Mouse (Mus musculus): ENCODE measurements around the gene Ahctf1. TPM values are rescaled to one million over a fixed set of nuclear protein-coding genes. Genes with fewer than 3 reads are reported as not detected.

Ahctf1 gene
- total RNA-seq, 2 experiments from 2014 or later = 18.3 to 19.1 TPM

DNA sequence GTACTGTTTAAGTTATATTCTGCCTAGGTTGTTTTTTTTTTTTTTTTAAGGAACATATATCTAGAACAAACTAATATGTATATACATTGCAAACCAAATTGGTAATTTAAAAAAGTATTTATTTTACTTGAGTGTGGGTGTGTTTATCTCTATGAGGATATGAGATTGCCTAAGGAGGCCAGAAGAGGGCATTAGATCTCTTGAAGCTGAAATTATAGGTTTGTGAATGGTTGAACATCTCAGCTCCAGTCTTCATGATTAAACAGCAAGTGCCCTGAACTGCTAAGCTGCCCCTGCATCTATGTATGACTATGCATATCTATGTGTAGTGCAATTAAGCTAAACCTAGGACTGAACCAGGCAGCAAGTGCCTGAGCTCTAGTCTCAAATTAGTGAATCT, 4.7 kb downstream of the Ahctf1 start:
- DNase-seq = no peak
- intact Hi-C loops (cut with DNase I) = no loop called here
- peak; percentile 12; the same call in 1 of the 2 replicates for TF ChIP-seq CTCF (IDR thresholded peaks at IDR 0.05)
- Histone ChIP-seq H3K27ac (no peak overlapping the region), H3K4me3 (no peak overlapping the region)

DNA sequence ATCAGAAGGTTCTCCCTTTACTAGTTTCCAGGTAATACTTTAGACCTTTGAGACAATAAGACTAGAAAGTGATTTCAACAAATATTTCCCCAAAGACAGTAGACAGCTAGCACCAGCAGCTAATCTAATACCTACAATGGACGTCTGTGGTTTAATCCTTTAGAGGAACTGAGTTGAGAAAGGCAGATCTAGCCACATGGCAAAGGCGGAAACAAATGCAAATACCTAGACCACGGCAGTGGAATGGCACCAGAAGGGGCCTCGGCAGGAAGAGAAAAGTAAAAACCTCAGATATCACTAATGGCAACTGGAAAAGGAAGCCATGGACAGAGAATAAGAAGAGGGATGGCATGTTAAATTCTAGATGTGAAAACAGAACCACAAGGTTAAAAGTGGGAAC, 16.2 kb downstream of the Ahctf1 start:
- DNase-seq = no peak
- intact Hi-C loops (cut with DNase I) = loop anchor here (10.0 kb wide), 1 partner anchor 252 kb away; no protein-coding TSS in a partner anchor
- Histone ChIP-seq H3K4me3 (no peak overlapping the region), H3K27ac (no peak overlapping the region)
- no peak for TF ChIP-seq CTCF (IDR thresholded peaks at IDR 0.05)

DNA sequence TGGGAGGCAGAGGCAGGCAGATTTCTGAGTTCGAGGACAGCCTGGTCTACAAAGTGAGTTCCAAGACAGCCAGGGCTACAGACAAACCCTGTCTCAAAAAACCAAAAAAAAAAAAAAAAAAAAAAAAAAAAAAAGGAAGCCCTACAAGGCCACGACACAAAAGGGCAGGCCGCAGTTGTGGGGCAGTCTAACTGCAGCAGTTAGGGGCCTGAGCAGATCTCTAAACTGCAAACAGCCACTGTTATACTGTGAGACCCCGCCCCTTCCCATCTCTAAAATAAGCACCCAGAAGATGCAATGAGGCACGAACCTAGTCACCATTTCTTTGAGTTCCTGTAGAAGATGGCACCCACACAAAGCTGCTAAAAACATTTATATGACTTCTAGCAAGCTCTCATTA, 18.0 kb downstream of the Ahctf1 start:
- H3K27ac ChIP-seq = no peak overlapping the region
- no peak for DNase-seq
- no peak for TF ChIP-seq CTCF (IDR thresholded peaks at IDR 0.05)
- no peak overlapping the region for H3K4me3 ChIP-seq
- intact Hi-C loops (cut with DNase I) = loop anchor here (10.0 kb wide), 1 partner anchor 251 kb away; no protein-coding TSS in a partner anchor

DNA sequence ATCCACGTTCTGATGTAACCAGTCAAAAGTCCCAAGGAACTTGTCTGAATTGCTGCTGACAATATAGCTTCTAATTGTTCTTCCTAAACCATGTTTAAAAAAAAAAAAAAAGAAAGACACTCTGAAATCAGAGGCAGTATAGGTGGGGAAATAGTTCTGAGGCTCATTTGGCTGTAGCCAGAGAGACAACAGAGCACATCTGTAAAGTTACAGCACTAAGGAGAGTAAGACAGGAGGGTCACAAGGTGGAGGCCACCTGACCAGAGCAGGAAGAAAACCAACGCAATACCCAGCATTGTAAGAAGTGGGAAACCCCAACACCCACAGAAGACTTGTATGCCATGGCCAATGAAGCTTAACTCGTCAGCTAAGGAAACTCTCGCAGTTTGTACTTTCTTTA, 19.4 kb downstream of the Ahctf1 start:
- Histone ChIP-seq H3K27ac (no peak overlapping the region), H3K4me3 (no peak overlapping the region)
- no peak for TF ChIP-seq CTCF (IDR thresholded peaks at IDR 0.05)
- intact Hi-C loops (cut with DNase I) = loop anchor here (10.0 kb wide), 1 partner anchor 249 kb away; no protein-coding TSS in a partner anchor
- DNase-seq = no peak

DNA sequence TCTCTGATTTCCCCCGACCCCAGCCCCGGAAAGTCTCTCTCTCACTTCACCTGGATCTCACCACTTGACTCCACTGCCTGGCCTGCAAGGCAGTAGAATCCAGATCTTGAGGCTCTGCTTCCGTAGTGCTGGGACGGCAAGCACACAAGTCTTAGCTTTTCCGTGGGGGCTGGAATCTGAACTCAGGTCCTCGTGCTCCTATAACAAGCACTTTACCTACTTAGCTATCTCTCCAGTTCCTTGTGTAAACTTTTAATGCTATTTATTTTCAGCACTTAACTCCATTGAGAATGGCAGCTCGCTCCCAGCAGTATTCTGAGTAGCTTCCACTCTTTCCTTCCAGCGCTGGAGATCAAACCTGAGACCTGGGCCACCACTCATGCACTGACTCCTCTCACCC, 26.6 kb downstream of the Ahctf1 start:
- no peak for TF ChIP-seq CTCF (IDR thresholded peaks at IDR 0.05)
- Histone ChIP-seq H3K4me3 (no peak overlapping the region), H3K27ac (no peak overlapping the region)
- intact Hi-C loops (cut with DNase I) = no loop called here
- DNase-seq = no peak

DNA sequence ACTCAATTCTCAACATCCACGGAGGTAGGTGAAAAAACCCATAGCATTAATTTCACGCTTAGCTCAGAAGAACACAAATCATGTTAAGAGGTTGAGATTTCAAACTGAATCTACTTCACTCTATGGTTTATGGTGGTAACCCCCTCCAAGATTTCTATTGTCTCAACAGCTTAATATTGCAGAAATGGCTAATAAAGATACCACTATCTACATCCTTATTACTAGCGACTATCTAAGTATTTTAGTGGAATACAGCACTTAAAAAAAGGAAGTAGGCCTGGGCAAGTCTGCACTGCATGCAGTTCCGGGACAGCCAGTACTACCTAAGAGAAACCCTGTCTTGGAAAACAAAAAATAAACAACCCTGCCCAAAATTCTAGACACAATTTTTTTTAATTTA, 42.9 kb downstream of the Ahctf1 start:
- Histone ChIP-seq H3K4me3 (no peak overlapping the region), H3K27ac (no peak overlapping the region)
- no peak for TF ChIP-seq CTCF (IDR thresholded peaks at IDR 0.05)
- intact Hi-C loops (cut with DNase I) = no loop called here
- DNase-seq = no peak

DNA sequence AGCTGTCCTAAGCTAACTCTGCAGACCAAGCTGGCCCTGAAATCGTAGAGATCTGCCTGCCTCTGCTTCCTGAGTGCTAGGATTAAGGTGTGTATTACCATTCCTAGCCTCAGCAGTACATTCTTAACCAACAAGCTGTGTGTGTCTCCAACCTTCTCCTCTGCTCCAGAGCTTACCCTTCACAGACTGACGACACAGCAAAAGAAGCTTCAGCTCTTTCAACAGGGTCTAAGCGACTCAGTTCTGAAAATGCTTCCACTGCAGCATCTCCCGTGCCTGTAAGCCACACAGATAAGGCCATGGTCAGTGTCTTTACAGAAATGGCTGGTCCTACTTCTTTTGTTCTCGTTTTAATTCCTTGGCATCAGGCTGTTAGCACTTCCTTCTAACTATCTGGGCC, 43.4 kb downstream of the Ahctf1 start:
- DNase-seq = no peak
- Histone ChIP-seq H3K27ac (no peak overlapping the region), H3K4me3 (no peak overlapping the region)
- intact Hi-C loops (cut with DNase I) = no loop called here
- no peak for TF ChIP-seq CTCF (IDR thresholded peaks at IDR 0.05)

DNA sequence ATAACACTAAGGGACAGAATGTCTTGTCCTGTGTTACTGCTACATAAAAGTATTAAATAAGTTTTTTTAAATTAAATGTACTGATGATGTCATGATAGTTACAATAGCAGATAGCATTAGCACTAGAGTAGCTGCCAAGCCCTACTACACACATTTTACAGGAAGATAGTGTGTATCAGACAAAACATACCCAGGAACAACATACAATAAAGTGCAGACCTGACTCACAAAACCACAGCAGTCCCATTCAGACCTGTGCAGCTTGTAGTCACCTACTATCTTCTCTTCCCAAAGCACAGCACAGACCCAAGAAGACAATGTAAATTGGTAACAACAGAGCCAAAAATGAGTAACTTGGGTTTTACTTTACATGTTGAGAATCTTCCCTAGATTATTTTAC, 47.0 kb downstream of the Ahctf1 start:
- DNase-seq = no peak
- intact Hi-C loops (cut with DNase I) = loop anchor here (5.0 kb wide), 1 partner anchor 36 kb away; no protein-coding TSS in a partner anchor
- TF ChIP-seq CTCF (IDR thresholded peaks at IDR 0.05) = no peak
- Histone ChIP-seq H3K27ac (no peak overlapping the region), H3K4me3 (no peak overlapping the region)

DNA sequence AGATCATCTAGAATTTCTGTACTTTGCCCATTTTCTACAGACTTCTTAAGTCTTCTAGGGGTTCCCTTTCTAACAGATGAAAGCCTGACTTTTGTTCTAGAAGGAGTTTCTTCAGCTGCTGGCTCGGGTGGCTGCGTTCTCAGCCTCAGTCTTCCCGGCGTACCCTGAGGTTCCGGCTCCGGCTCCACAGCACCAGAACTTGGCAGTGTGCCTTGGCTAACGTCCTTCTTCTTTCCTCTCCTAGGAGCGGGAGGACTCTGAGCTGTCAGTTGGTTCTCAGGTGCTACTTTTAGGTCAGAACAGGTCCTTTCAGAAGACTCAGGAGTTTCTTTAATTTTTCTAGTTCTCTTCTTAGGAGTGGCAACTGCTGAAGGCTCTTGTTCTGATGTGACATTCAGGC, 50.5 kb downstream of the Ahctf1 start:
- no peak overlapping the region for H3K4me3 ChIP-seq
- DNase-seq = peak; percentile 47
- no peak overlapping the region for H3K27ac ChIP-seq
- intact Hi-C loops (cut with DNase I) = no loop called here
- TF ChIP-seq CTCF (IDR thresholded peaks at IDR 0.05) = no peak

DNA sequence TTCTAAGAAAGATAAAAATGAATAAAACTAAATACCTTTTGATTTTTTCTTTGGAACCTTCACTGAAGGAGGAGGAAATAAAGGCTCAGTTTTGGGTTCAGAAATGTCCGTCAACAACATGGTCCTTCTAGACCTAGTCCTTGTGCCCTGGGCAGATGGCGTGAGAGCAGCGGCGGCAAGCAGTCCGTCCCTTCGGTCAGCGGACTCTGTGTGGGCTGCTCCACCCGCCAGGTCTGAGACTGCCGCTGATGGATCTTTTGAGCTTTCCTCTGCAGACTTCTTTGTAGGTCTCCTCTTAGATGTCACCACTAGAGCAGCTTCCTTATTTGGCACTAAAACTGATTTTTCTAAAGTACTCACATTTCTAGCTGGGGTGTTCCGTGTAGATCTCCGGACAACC, 51.2 kb downstream of the Ahctf1 start:
- no peak for TF ChIP-seq CTCF (IDR thresholded peaks at IDR 0.05)
- H3K4me3 ChIP-seq = no peak overlapping the region
- DNase-seq = no peak
- H3K27ac ChIP-seq = no peak overlapping the region
- intact Hi-C loops (cut with DNase I) = no loop called here

DNA sequence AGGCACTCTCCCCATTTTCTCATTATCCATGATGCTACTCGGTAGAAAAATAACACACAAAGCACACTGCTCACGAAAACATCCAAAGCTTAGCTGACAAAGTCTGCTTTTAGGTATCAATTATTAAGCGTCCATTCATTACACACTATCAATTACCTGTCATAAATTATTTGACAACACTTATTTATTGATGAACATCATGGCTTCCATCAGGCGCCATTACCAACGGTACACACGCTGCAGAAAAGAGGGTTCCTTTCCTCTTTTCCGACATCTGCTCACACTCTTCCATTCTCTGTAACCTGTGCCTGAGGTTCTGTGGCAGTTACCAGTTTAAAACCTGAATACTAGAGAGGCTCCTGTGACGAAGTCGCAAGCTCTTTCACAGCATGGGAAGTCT, 58.3 kb downstream of the Ahctf1 start, which contains the start of gene Kif28:
Gene Kif28, minus strand, starts transcription at position 101 of the 400 bp plus-strand sequence.
- intact Hi-C loops (cut with DNase I) = no loop called here
- Histone ChIP-seq H3K4me3 (no peak within 1 kb of the TSS), H3K27ac (no peak within 1 kb of the TSS)
- no peak for DNase-seq
- TF ChIP-seq CTCF (IDR thresholded peaks at IDR 0.05) = no peak

DNA sequence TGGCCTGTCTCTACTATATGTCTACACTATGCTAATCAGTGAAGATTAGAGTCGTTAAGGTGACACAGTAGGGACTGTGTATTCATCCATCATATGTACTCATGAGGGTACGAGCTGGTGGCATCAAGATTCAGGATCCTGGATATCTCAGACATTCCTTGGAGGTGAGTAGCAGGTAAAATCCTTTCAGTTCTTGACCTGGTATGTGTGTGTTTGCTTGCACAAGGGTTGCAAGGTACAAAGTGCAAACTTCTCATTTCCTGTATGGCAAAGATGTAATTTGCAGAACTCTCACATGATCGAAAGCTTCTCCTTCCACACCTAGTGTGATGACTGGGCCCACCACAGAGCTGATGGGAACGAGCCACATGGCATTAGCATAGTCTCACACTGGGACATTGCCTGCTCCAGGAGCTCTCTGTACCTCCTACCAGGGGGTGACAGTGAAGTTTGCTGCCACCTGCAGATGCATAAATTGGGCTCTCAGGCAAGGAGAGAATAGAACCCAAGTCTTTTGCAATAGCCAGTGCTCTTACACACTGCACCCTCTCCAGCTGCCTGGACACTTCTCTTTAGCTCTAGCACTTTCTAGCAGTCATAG, 59.8 kb downstream of the Ahctf1 start:
- no peak for TF ChIP-seq CTCF (IDR thresholded peaks at IDR 0.05)
- DNase-seq = no peak
- intact Hi-C loops (cut with DNase I) = no loop called here
- Histone ChIP-seq H3K4me3 (no peak overlapping the region), H3K27ac (no peak overlapping the region)

DNA sequence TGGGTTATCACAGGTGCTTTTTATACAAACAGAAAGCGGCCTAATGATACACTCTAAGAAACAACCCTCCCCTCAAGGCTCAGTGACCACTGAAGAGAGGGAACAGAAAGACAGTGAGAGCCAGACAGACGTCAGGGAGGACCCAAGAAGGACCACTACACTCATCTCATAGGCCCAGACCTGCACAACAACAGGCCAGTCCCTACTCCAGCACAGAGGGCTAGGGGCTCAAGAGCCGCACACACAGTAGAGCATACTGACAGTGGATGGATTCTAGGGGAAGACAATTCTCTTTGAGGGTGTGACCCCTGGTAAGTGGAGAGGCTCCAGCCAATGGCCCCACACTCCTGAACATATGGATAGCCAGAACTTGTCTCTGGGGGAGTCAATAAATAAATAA, 67.0 kb downstream of the Ahctf1 start:
- intact Hi-C loops (cut with DNase I) = loop anchor here (5.0 to 10.0 kb wide), 2 partner anchors 92 to 229 kb away; no protein-coding TSS in a partner anchor
- no peak for DNase-seq
- no peak for TF ChIP-seq CTCF (IDR thresholded peaks at IDR 0.05)
- H3K27ac ChIP-seq = no peak overlapping the region
- H3K4me3 ChIP-seq = no peak overlapping the region
